Mouse (Mus musculus): ENCODE results near the gene Pole. TPM values are rescaled to one million over a fixed set of nuclear protein-coding genes. Genes with fewer than 3 reads are reported as not detected.
A peak's percentile ranks its signal among the peaks of the same experiment; 100 is the strongest.

Gene Pole
- polyA plus RNA-seq, 1 experiment from 2014 or later = 32.4 TPM

- Histone ChIP-seq H3K27me3 (ENCODE audit: insufficient read depth, poor library complexity, severe bottlenecking) (no peaks in the 10 kb centered on the region; the same call in 1 of the 2 replicates), H3K4me1 (peaks cover 10% of the 10 kb centered on the region), H3K4me3 (peak overlapping the region; percentile 87), H3K27ac (peak overlapping the region; percentile 93), H3K36me3 (peaks cover 26% of the 10 kb centered on the region), H3K9me3 (no peaks in the 10 kb centered on the region)
- no peak for DNase-seq (ENCODE audit: low spot score)
- WGBS = 4% methylated on average over 31 of the region's 31 CpGs
Measured at GRCm38 (mm10) chr5:110286446-110287083, 459 bp downstream of the Pole start.

GRCm38 (mm10) chr5:110287084-110287475 lies 974 bp downstream of the Pole start:
- H3K4me3 ChIP-seq = peak overlapping the region; percentile 87
- no peaks in the 10 kb centered on the region; the same call in 1 of the 2 replicates for H3K27me3 ChIP-seq (ENCODE audit: insufficient read depth, poor library complexity, severe bottlenecking)
- no peaks in the 10 kb centered on the region for H3K9me3 ChIP-seq
- peaks cover 10% of the 10 kb centered on the region for H3K4me1 ChIP-seq
- WGBS = 68% methylated on average over 2 of the region's 2 CpGs
- H3K27ac ChIP-seq = no peak overlapping the region
- peaks cover 31% of the 10 kb centered on the region for H3K36me3 ChIP-seq
- no peak for DNase-seq (ENCODE audit: low spot score)

- WGBS = 86% methylated on average over 1 of the region's 1 CpGs
- Histone ChIP-seq H3K36me3 (peaks cover 71% of the 10 kb centered on the region), H3K27me3 (ENCODE audit: insufficient read depth, poor library complexity, severe bottlenecking) (no peaks in the 10 kb centered on the region), H3K27ac (no peak overlapping the region), H3K9me3 (no peaks in the 10 kb centered on the region), H3K4me1 (peaks cover 7% of the 10 kb centered on the region), H3K4me3 (no peak overlapping the region)
- DNase-seq (ENCODE audit: low spot score) = no peak
Measured at GRCm38 (mm10) chr5:110291649-110292048, 5.5 kb downstream of the Pole start.

- DNase-seq (ENCODE audit: low spot score) = no peak
- no peaks in the 10 kb centered on the region for H3K4me1 ChIP-seq
- no peak overlapping the region for H3K27ac ChIP-seq
- no peak overlapping the region for H3K4me3 ChIP-seq
- H3K27me3 ChIP-seq (ENCODE audit: insufficient read depth, poor library complexity, severe bottlenecking) = no peaks in the 10 kb centered on the region
- peaks cover 93% of the 10 kb centered on the region for H3K36me3 ChIP-seq
- 97% methylated on average over 1 of the region's 1 CpGs for WGBS
- H3K9me3 ChIP-seq = no peaks in the 10 kb centered on the region
Measured at GRCm38 (mm10) chr5:110296637-110297036, 10.5 kb downstream of the Pole start.

GRCm38 (mm10) chr5:110300591-110300990 lies 14.5 kb downstream of the Pole start:
- Histone ChIP-seq H3K9me3 (no peaks in the 10 kb centered on the region), H3K4me3 (no peak overlapping the region), H3K4me1 (no peaks in the 10 kb centered on the region), H3K36me3 (peaks cover 96% of the 10 kb centered on the region), H3K27ac (no peak overlapping the region), H3K27me3 (ENCODE audit: insufficient read depth, poor library complexity, severe bottlenecking) (no peaks in the 10 kb centered on the region)
- DNase-seq (ENCODE audit: low spot score) = no peak
- 89% methylated on average over 2 of the region's 2 CpGs for WGBS

- WGBS = 94% methylated on average over 7 of the region's 7 CpGs
- no peak overlapping the region for H3K4me3 ChIP-seq
- peaks cover 94% of the 10 kb centered on the region for H3K36me3 ChIP-seq
- H3K27ac ChIP-seq = no peak overlapping the region
- no peaks in the 10 kb centered on the region for H3K4me1 ChIP-seq
- H3K9me3 ChIP-seq = no peaks in the 10 kb centered on the region
- no peak for DNase-seq (ENCODE audit: low spot score)
- H3K27me3 ChIP-seq (ENCODE audit: insufficient read depth, poor library complexity, severe bottlenecking) = no peaks in the 10 kb centered on the region
Measured at GRCm38 (mm10) chr5:110308861-110309260, 22.8 kb downstream of the Pole start.

GRCm38 (mm10) chr5:110313127-110313526 lies 27.0 kb downstream of the Pole start:
- H3K27me3 ChIP-seq (ENCODE audit: insufficient read depth, poor library complexity, severe bottlenecking) = no peaks in the 10 kb centered on the region
- WGBS = 98% methylated on average over 3 of the region's 3 CpGs
- H3K4me1 ChIP-seq = no peaks in the 10 kb centered on the region
- DNase-seq (ENCODE audit: low spot score) = no peak
- peaks cover 75% of the 10 kb centered on the region for H3K36me3 ChIP-seq
- no peaks in the 10 kb centered on the region for H3K9me3 ChIP-seq
- no peak overlapping the region for H3K4me3 ChIP-seq
- H3K27ac ChIP-seq = no peak overlapping the region

- no peak for DNase-seq (ENCODE audit: low spot score)
Measured at GRCm38 (mm10) chr5:110330508-110330907, 44.4 kb downstream of the Pole start.

GRCm38 (mm10) chr5:110338792-110339191 lies 52.7 kb downstream of the Pole start:
- no peak overlapping the region for H3K4me3 ChIP-seq
- peaks cover 39% of the 10 kb centered on the region for H3K27me3 ChIP-seq (ENCODE audit: insufficient read depth, poor library complexity, severe bottlenecking)
- no peak overlapping the region for H3K27ac ChIP-seq
- 92% methylated on average over 2 of the region's 2 CpGs for WGBS
- peaks cover 50% of the 10 kb centered on the region for H3K36me3 ChIP-seq
- DNase-seq (ENCODE audit: low spot score) = no peak
- H3K9me3 ChIP-seq = no peaks in the 10 kb centered on the region
- H3K4me1 ChIP-seq = peaks cover 15% of the 10 kb centered on the region

More at GRCm38 (mm10) chr5:110330508-110330907, 44.4 kb downstream of the Pole start:
- Histone ChIP-seq H3K27ac (no peak overlapping the region), H3K27me3 (ENCODE audit: insufficient read depth, poor library complexity, severe bottlenecking) (no peaks in the 10 kb centered on the region), H3K4me1 (no peaks in the 10 kb centered on the region), H3K4me3 (no peak overlapping the region), H3K9me3 (no peaks in the 10 kb centered on the region), H3K36me3 (peaks cover 90% of the 10 kb centered on the region)
- WGBS = 87% methylated on average over 3 of the region's 3 CpGs

GRCm38 (mm10) chr5:110342648-110343284 lies 56.7 kb downstream of the Pole start, which contains the start of gene P2rx2:
TSS of gene P2rx2 (minus strand) at chr5:110343212.
- no peak for DNase-seq (ENCODE audit: low spot score)
- H3K36me3 ChIP-seq = peaks cover 11% of the 10 kb centered on the region
- peak within 1 kb of the TSS; percentile 62 for H3K27ac ChIP-seq
- WGBS = 2% methylated on average over 43 of the region's 43 CpGs
- H3K27me3 ChIP-seq (ENCODE audit: insufficient read depth, poor library complexity, severe bottlenecking) = peaks cover 68% of the 10 kb centered on the region
- peak within 1 kb of the TSS; percentile 67 for H3K4me3 ChIP-seq
- H3K4me1 ChIP-seq = peaks cover 15% of the 10 kb centered on the region
- H3K9me3 ChIP-seq = no peaks in the 10 kb centered on the region

- Histone ChIP-seq H3K4me1 (peaks cover 15% of the 10 kb centered on the region), H3K4me3 (no peak within 1 kb of the TSS), H3K27ac (no peak within 1 kb of the TSS), H3K36me3 (0 out of 2 replicates have a peak, but pooled peaks cover 3% of the 10 kb centered on the region), H3K9me3 (no peaks in the 10 kb centered on the region), H3K27me3 (ENCODE audit: insufficient read depth, poor library complexity, severe bottlenecking) (peaks cover 68% of the 10 kb centered on the region)
- 74% methylated on average over 4 of the region's 4 CpGs for WGBS
- DNase-seq (ENCODE audit: low spot score) = no peak
Measured at GRCm38 (mm10) chr5:110344524-110344923, 58.4 kb downstream of the Pole start, which contains the start of gene Lrcol1. TSS of gene Lrcol1 (plus strand) at chr5:110344730.

GRCm38 (mm10) chr5:110345553-110345952 lies 59.4 kb downstream of the Pole start:
- Histone ChIP-seq H3K27me3 (ENCODE audit: insufficient read depth, poor library complexity, severe bottlenecking) (peaks cover 61% of the 10 kb centered on the region), H3K27ac (no peak overlapping the region), H3K4me1 (peaks cover 15% of the 10 kb centered on the region), H3K36me3 (no peaks in the 10 kb centered on the region), H3K9me3 (no peaks in the 10 kb centered on the region), H3K4me3 (no peak overlapping the region)
- no peak for DNase-seq (ENCODE audit: low spot score)
- 83% methylated on average over 4 of the region's 4 CpGs for WGBS

- Histone ChIP-seq H3K4me1 (peaks cover 15% of the 10 kb centered on the region), H3K4me3 (no peak overlapping the region), H3K27me3 (ENCODE audit: insufficient read depth, poor library complexity, severe bottlenecking) (peaks cover 46% of the 10 kb centered on the region), H3K9me3 (no peaks in the 10 kb centered on the region), H3K27ac (no peak overlapping the region), H3K36me3 (no peaks in the 10 kb centered on the region)
- no peak for DNase-seq (ENCODE audit: low spot score)
- 77% methylated on average over 8 of the region's 8 CpGs for WGBS
Measured at GRCm38 (mm10) chr5:110347006-110347405, 60.9 kb downstream of the Pole start.

Measured in heart, embryonic 10.5 days (tissue).